Mouse (Mus musculus): ENCODE results near the gene Zbtb7b.

GRCm38 (mm10) chr3:89425876-89426275 lies 31.3 kb upstream of the Zbtb7b start:
- TF ChIP-seq CTCF (IDR thresholded peaks at IDR 0.05; ENCODE audit: borderline replicate concordance, insufficient read depth, low read length) (no peak), POLR2A (IDR thresholded peaks at IDR 0.05; ENCODE audit: low read depth, low read length) (no peak)

Measured in embryonic fibroblast, embryonic 13.5 days (primary cell).